23 mouse cellular contexts compared by ENCODE assay signal in genomic region chr16:9390986-9391385, GRCm38 (mm10).
DNase-seq lines count a peak whose midpoint lies in the region; ATAC-seq and TF ChIP-seq lines count a peak whose summit lies in the region.
"Had no signal": no experiment of that assay in that cellular context is flagged by ENCODE, and none has a peak within 500 bp of the region (broad histone marks: within the 10 kb centered on the region; RNA-seq: fewer than 3 reads in every experiment).

No protein-coding gene starts in this region.

- no peak overlapping the region for H3K4me2 ChIP-seq in midbrain, embryonic 16.5 days (ENCODE audit: low read length)
- H3K4me2 ChIP-seq: embryonic facial prominence, embryonic 13.5 days; embryonic facial prominence, embryonic 15.5 days; forebrain, embryonic 12.5 days had no signal

- H3K27ac ChIP-seq in ES-E14 (ENCODE audit: insufficient read depth, low read depth, low read length, poor library complexity, severe bottlenecking), result no peak overlapping the region
- H3K27ac ChIP-seq in midbrain, embryonic 16.5 days (ENCODE audit: low read length), result no peak overlapping the region
- H3K27ac ChIP-seq: embryonic facial prominence, embryonic 13.5 days; embryonic facial prominence, embryonic 15.5 days; forebrain, embryonic 10.5 days; forebrain, embryonic 12.5 days had no signal

- H3K36me3 ChIP-seq in ES-E14 (ENCODE audit: control insufficient read depth, insufficient read depth, low read length, poor library complexity, severe bottlenecking), result no peaks in the 10 kb centered on the region
- no peaks in the 10 kb centered on the region for H3K36me3 ChIP-seq in midbrain, embryonic 16.5 days (ENCODE audit: control insufficient read depth, insufficient read depth, low read length)
- H3K36me3 ChIP-seq: embryonic facial prominence, embryonic 13.5 days; embryonic facial prominence, embryonic 15.5 days; forebrain, embryonic 10.5 days; forebrain, embryonic 12.5 days had no signal

- in situ Hi-C loops in ES-E14 (cut with MboI; ENCODE audit: low sequenced_read_pairs in 2 of 2, unreplicated experiment in 2 of 2), result no loop called here

- no peak for ATAC-seq in midbrain, embryonic 16.5 days
- ATAC-seq in monocyte, adult 5-6 weeks (replicated peaks; ENCODE audit: insufficient number of reproducible peaks, low FRiP score, low TSS enrichment, poor library complexity, severe bottlenecking), result no peak
- ATAC-seq: activated CD4-positive, CD25-positive, alpha-beta regulatory T cell, adult 4 months; forebrain, embryonic 14.5 days; forebrain, embryonic 16.5 days had no signal

- peaks cover 0 to 6% of the 10 kb centered on the region in 2 experiments; a peak in 3 of 4 replicates for H3K4me1 ChIP-seq in ES-E14 (ENCODE audit: control insufficient read depth in 2 of 2, insufficient read depth in 2 of 2, low read length in 2 of 2, poor library complexity in 1 of 2)
- no peaks in the 10 kb centered on the region for H3K4me1 ChIP-seq in midbrain, embryonic 16.5 days (ENCODE audit: control insufficient read depth, insufficient read depth, low read length)
- H3K4me1 ChIP-seq: embryonic facial prominence, embryonic 13.5 days; embryonic facial prominence, embryonic 15.5 days; forebrain, embryonic 10.5 days had no signal

- H3K27me3 ChIP-seq in midbrain, embryonic 16.5 days (ENCODE audit: control insufficient read depth, insufficient read depth, low read depth, low read length), result no peaks in the 10 kb centered on the region
- H3K27me3 ChIP-seq: embryonic facial prominence, embryonic 13.5 days; embryonic facial prominence, embryonic 15.5 days; forebrain, embryonic 12.5 days had no signal

- no peak overlapping the region for H3K9ac ChIP-seq in ES-E14 (ENCODE audit: insufficient read depth, low read depth, low read length, poor library complexity, severe bottlenecking)
- H3K9ac ChIP-seq in midbrain, embryonic 16.5 days (ENCODE audit: low read depth, low read length), result no peak overlapping the region
- H3K9ac ChIP-seq: embryonic facial prominence, embryonic 13.5 days; embryonic facial prominence, embryonic 15.5 days; forebrain, embryonic 12.5 days had no signal

- DNase-seq in ES-E14 (ENCODE audit: low read depth, low spot score) (peak; percentile 59), WW6 (ENCODE audit: low read depth, low spot score) (peak; percentile 24)
- DNase-seq in thymus, postnatal 36 days, result no peak
- DNase-seq: adrenal gland, adult 8-10 months; adrenal gland, postnatal 14 days; adrenal gland, postnatal 36 days; cerebellum, adult 11 months; cerebellum, adult 18-20 months; cerebellum, adult 8-10 months; cerebellum, adult 9-11 months; cerebellum, postnatal 14 days; cerebellum, postnatal 36 days; embryo, embryonic 11 days had no signal

- no peak overlapping the region for H3K4me3 ChIP-seq in ES-E14 (ENCODE audit: insufficient read depth in 1 of 2, low read depth in 1 of 2, low read length in 2 of 2, poor library complexity in 1 of 2, severe bottlenecking in 1 of 2)
- no peak overlapping the region for H3K4me3 ChIP-seq in midbrain, embryonic 16.5 days (ENCODE audit: low read depth, low read length)
- H3K4me3 ChIP-seq: embryonic facial prominence, embryonic 13.5 days; embryonic facial prominence, embryonic 15.5 days; erythroblast, embryonic 14.5 days; forebrain, embryonic 10.5 days; forebrain, embryonic 12.5 days had no signal

- no peaks in the 10 kb centered on the region for H3K9me3 ChIP-seq in ES-E14 (ENCODE audit: control insufficient read depth, insufficient read depth, low read depth, low read length)
- no peaks in the 10 kb centered on the region for H3K9me3 ChIP-seq in midbrain, embryonic 16.5 days (replicated peaks; ENCODE audit: control insufficient read depth, low read length, poor library complexity, severe bottlenecking)
- H3K9me3 ChIP-seq: embryonic facial prominence, embryonic 13.5 days; embryonic facial prominence, embryonic 15.5 days; forebrain, embryonic 10.5 days; forebrain, embryonic 12.5 days had no signal

- WGBS in midbrain, embryonic 16.5 days, result 27% methylated on average over 1 of the region's 1 CpGs

TF ChIP-seq in ES-E14, 5 proteins besides CTCF, POLR2A, EP300 and RAD21:
- TF ChIP-seq ZC3H11A (IDR thresholded peaks at IDR 0.05; ENCODE audit: borderline replicate concordance, low read depth, low read length) (no peak), HCFC1 (IDR thresholded peaks at IDR 0.05; ENCODE audit: borderline replicate concordance, insufficient read depth, low read length) (no peak), MAFK (IDR thresholded peaks at IDR 0.05; ENCODE audit: insufficient read depth, low read depth, low read length) (no peak), ZNF384 (IDR thresholded peaks at IDR 0.05; ENCODE audit: low read depth, low read length) (no peak), CHD2 (IDR thresholded peaks at IDR 0.05; ENCODE audit: low read depth, low read length) (no peak)

Comparison
In these comparisons a context has a peak if more than half of its experiments do, and no peak if none do; other contexts are left out.
1. DNase-seq: peak in ES-E14 (single experiment) and WW6 (single experiment); none in thymus, postnatal 36 days (0 of 2).